Mouse (Mus musculus) bone marrow, adult 2 months (tissue): Measurements from ENCODE around the gene Ndufs2.

ENCODE experiments used
- CTCF ChIP-seq: fragments of 200-500 bp; IDR thresholded peaks from 2 replicates; pipeline ENCODE4 v1.5.1; 2011; ENCODE audit warnings: low read length, control low read depth; ENCODE audit not compliant: control insufficient read depth, insufficient read depth
- POLR2A ChIP-seq: fragments of 200-500 bp; IDR thresholded peaks from 2 replicates; pipeline ENCODE4 v1.6.1; 2011; ENCODE audit warnings: low read depth, mild to moderate bottlenecking, control low read depth, low read length, borderline replicate concordance; ENCODE audit not compliant: control insufficient read depth

DNA sequence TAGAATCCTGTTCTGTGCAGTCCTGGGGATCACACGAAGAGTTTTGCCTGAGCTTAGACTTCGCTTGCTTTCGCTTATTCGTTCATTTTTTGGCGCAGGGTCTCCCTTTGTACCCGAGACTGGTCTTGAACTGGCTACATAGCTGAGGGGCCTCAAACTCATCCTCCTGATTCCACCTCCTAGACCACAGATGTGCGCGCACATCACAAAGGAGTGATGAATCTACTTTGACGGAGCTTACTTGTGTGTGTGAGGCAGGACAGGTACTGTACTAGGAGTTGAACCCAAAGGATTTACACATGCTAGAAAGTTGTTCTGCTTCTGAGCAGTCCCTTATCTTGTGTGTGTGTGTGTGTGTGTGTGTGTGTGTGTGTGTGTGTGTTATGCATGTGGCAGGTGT, 60.4 kb downstream of the Ndufs2 start:
- no peak for TF ChIP-seq POLR2A
- no peak for TF ChIP-seq CTCF
